Mouse (Mus musculus): ENCODE measurements around the gene Acot10. TPM values are rescaled to one million over a fixed set of nuclear protein-coding genes. Genes with fewer than 3 reads are reported as not detected.
"Not testable (repeated sequence)": the region's sequence is repeated elsewhere in the genome, so short reads cannot be mapped to it uniquely, and the experiment has no call there.

The Acot10 gene
- 0.09 and 0.30 TPM in 2 replicates for polyA plus RNA-seq (2016; fragmentation: Nextera tagmentation; extraction: Ambion mirVana)

- H3K27me3 ChIP-seq (ENCODE audit: insufficient read depth, poor library complexity, severe bottlenecking), result no peaks in the 10 kb centered on the region
- no peaks in the 10 kb centered on the region for H3K9me3 ChIP-seq
- no peak within 1 kb of the TSS for H3K4me3 ChIP-seq
- 89% methylated on average over 10 of the region's 10 CpGs for WGBS
- H3K4me1 ChIP-seq, result no peaks in the 10 kb centered on the region
- H3K36me3 ChIP-seq, result no peaks in the 10 kb centered on the region
- no peak within 1 kb of the TSS for H3K27ac ChIP-seq
- no peak for DNase-seq (ENCODE audit: low spot score)
Measured at GRCm38 (mm10) chr15:20666650-20667049, at the start of gene Acot10. Gene Acot10, minus strand, starts transcription at chr15:20666750.

GRCm38 (mm10) chr15:20711859-20712258 lies 45.3 kb upstream of the Acot10 start:
- Histone ChIP-seq H3K36me3 (no peaks in the 10 kb centered on the region), H3K4me3 (no peak overlapping the region), H3K27ac (no peak overlapping the region), H3K27me3 (ENCODE audit: insufficient read depth, poor library complexity, severe bottlenecking) (no peaks in the 10 kb centered on the region), H3K9me3 (no peaks in the 10 kb centered on the region), H3K4me1 (no peaks in the 10 kb centered on the region)
- 82% methylated on average over 4 of the region's 4 CpGs for WGBS
- DNase-seq (ENCODE audit: low spot score), result no peak

DNA sequence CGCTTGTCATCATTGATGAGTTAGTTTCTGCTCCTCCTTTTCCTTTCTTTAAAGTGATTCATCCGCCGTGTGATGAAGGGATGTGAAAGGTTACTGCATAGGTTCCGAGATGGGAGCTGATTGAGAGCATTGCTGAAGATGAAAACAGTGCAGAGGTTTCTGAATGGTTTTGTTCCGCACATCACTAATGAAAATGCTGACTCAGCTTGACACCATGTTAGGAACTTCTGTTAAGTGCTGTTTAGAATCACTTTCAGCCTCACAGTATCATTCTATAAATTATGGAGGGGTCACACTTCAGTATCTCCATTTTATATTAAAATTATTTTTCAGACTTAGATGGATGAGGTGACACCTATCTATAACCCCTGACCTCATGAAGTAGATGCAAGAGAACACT lies 29.7 kb upstream of the Acot10 start:
- no peak for DNase-seq (ENCODE audit: low spot score)
- H3K4me3 ChIP-seq, result no peak overlapping the region
- no peaks in the 10 kb centered on the region for H3K27me3 ChIP-seq (ENCODE audit: insufficient read depth, poor library complexity, severe bottlenecking)
- no peaks in the 10 kb centered on the region for H3K9me3 ChIP-seq
- no peaks in the 10 kb centered on the region for H3K36me3 ChIP-seq
- no peak overlapping the region for H3K27ac ChIP-seq
- no peaks in the 10 kb centered on the region for H3K4me1 ChIP-seq
- WGBS, result 79% methylated on average over 5 of the region's 5 CpGs

GRCm38 (mm10) chr15:20684200-20684599 lies 17.6 kb upstream of the Acot10 start:
- Histone ChIP-seq H3K4me3 (no peak overlapping the region), H3K27me3 (ENCODE audit: insufficient read depth, poor library complexity, severe bottlenecking) (no peaks in the 10 kb centered on the region), H3K9me3 (no peaks in the 10 kb centered on the region), H3K27ac (no peak overlapping the region), H3K4me1 (no peaks in the 10 kb centered on the region), H3K36me3 (no peaks in the 10 kb centered on the region)
- whole genome bisulfite sequencing, result 83% methylated on average over 5 of the region's 5 CpGs
- no peak for DNase-seq (ENCODE audit: low spot score)

GRCm38 (mm10) chr15:20682719-20683118 lies 16.2 kb upstream of the Acot10 start:
- no peaks in the 10 kb centered on the region for H3K4me1 ChIP-seq
- no peak overlapping the region for H3K4me3 ChIP-seq
- H3K36me3 ChIP-seq, result no peaks in the 10 kb centered on the region
- 74% methylated on average over 2 of the region's 2 CpGs for WGBS
- no peaks in the 10 kb centered on the region for H3K9me3 ChIP-seq
- DNase-seq (ENCODE audit: low spot score), result no peak
- no peak overlapping the region for H3K27ac ChIP-seq
- no peaks in the 10 kb centered on the region for H3K27me3 ChIP-seq (ENCODE audit: insufficient read depth, poor library complexity, severe bottlenecking)

- not testable (repeated sequence) for H3K4me1 ChIP-seq; H3K36me3 ChIP-seq; H3K27me3 ChIP-seq (ENCODE audit: insufficient read depth, poor library complexity, severe bottlenecking); H3K9me3 ChIP-seq; H3K27ac ChIP-seq; H3K4me3 ChIP-seq; DNase-seq (ENCODE audit: low spot score)
- WGBS, result 55% methylated on average over 2 of the region's 2 CpGs
Measured at GRCm38 (mm10) chr15:20669507-20669906, 3.0 kb upstream of the Acot10 start.

- Histone ChIP-seq H3K27ac (no peak overlapping the region), H3K36me3 (no peaks in the 10 kb centered on the region), H3K4me3 (no peak overlapping the region), H3K9me3 (no peaks in the 10 kb centered on the region), H3K27me3 (ENCODE audit: insufficient read depth, poor library complexity, severe bottlenecking) (no peaks in the 10 kb centered on the region), H3K4me1 (no peaks in the 10 kb centered on the region)
- no peak for DNase-seq (ENCODE audit: low spot score)
- WGBS, result 71% methylated on average over 1 of the region's 1 CpGs
Measured at GRCm38 (mm10) chr15:20667989-20668388, 1.4 kb upstream of the Acot10 start.

DNA sequence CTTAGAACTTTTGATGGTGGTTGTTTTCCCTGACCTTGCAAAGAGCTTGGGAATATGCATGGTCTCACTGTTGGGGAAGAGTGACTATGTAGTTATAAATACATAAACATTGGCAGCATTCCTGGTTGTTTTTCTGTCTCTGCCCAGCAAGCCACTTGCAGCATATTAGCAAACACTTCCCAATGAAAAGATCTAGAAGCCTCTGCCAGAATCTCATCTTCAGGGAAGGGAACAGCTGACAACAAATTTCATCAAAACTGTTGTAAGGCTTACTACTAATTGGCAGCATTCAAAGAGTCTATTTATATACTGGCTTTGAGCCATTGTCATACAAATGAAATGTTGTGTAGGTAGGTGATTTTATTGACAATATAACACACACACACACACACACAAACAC lies 800 bp upstream of the Acot10 start:
- no peak overlapping the region for H3K4me3 ChIP-seq
- no peak overlapping the region for H3K27ac ChIP-seq
- no peak for DNase-seq (ENCODE audit: low spot score)
- H3K9me3 ChIP-seq, result no peaks in the 10 kb centered on the region
- H3K27me3 ChIP-seq (ENCODE audit: insufficient read depth, poor library complexity, severe bottlenecking), result no peaks in the 10 kb centered on the region
- H3K36me3 ChIP-seq, result no peaks in the 10 kb centered on the region
- H3K4me1 ChIP-seq, result no peaks in the 10 kb centered on the region

DNA sequence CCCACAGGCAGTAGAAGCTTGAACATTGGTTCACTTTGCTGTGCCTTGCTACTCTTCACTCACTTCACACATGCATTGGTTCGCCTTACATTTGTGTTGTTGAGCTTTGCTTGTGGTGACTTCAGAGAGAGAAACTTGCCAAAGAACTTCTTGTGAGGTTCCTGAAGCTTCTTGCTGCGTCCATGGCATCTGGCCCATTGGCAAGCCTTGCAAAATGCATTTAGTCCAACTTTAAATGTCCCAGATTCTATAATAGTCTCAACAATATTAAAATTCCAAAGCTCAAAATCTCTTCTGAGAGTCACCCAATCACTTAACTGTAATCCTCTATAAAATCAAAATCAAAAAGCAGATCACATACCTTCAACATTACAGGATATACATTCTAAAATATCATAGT lies 6.3 kb downstream of the Acot10 start:
- H3K9me3 ChIP-seq, result no peaks in the 10 kb centered on the region
- H3K4me1 ChIP-seq, result no peaks in the 10 kb centered on the region
- 69% methylated on average over 2 of the region's 2 CpGs for whole genome bisulfite sequencing
- H3K27ac ChIP-seq, result no peak overlapping the region
- H3K36me3 ChIP-seq, result no peaks in the 10 kb centered on the region
- no peak for DNase-seq (ENCODE audit: low spot score)
- no peaks in the 10 kb centered on the region for H3K27me3 ChIP-seq (ENCODE audit: insufficient read depth, poor library complexity, severe bottlenecking)
- H3K4me3 ChIP-seq, result no peak overlapping the region

GRCm38 (mm10) chr15:20642905-20643414 lies 23.6 kb downstream of the Acot10 start:
- Histone ChIP-seq H3K27ac (no peak overlapping the region), H3K4me1 (no peaks in the 10 kb centered on the region), H3K36me3 (no peaks in the 10 kb centered on the region), H3K27me3 (ENCODE audit: insufficient read depth, poor library complexity, severe bottlenecking) (no peaks in the 10 kb centered on the region), H3K9me3 (no peaks in the 10 kb centered on the region), H3K4me3 (no peak overlapping the region)
- WGBS, result 88% methylated on average over 3 of the region's 3 CpGs
- no peak for DNase-seq (ENCODE audit: low spot score)

DNA sequence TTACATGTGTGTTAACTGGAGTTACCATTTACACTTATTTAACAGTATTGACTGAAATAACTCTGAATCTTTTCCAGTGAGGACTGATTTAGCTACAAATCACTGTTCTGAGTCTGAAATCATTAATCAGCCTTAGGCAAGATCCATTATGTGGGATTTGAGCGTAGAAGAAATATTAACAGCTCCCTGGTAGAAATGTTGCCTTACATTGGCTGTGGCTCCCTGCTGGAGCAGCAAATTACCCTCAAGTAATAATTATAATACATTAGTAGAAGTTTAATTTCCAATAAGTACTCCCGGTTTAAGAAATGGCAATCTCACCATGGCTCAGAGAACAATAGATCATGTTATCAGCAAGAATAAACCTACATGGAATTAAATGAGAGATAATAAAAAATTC lies 27.4 kb downstream of the Acot10 start:
- Histone ChIP-seq H3K4me3 (no peak overlapping the region), H3K27ac (no peak overlapping the region), H3K4me1 (no peaks in the 10 kb centered on the region), H3K27me3 (ENCODE audit: insufficient read depth, poor library complexity, severe bottlenecking) (no peaks in the 10 kb centered on the region), H3K36me3 (no peaks in the 10 kb centered on the region), H3K9me3 (no peaks in the 10 kb centered on the region)
- 93% methylated on average over 2 of the region's 2 CpGs for WGBS
- DNase-seq (ENCODE audit: low spot score), result no peak

GRCm38 (mm10) chr15:20634593-20634992 lies 32.0 kb downstream of the Acot10 start:
- Histone ChIP-seq H3K4me1 (no peaks in the 10 kb centered on the region), H3K27ac (no peak overlapping the region), H3K27me3 (ENCODE audit: insufficient read depth, poor library complexity, severe bottlenecking) (no peaks in the 10 kb centered on the region), H3K4me3 (no peak overlapping the region), H3K36me3 (no peaks in the 10 kb centered on the region), H3K9me3 (no peaks in the 10 kb centered on the region)
- WGBS, result 70% methylated on average over 2 of the region's 2 CpGs
- DNase-seq (ENCODE audit: low spot score), result no peak

Measured in heart, embryonic 10.5 days (tissue).